Mouse (Mus musculus) lung, postnatal 25 days (tissue): Measurements from ENCODE around the gene Hoxc11.

Experiments used
- DNase-seq: peaks from one replicate; pipeline ENCODE4 v3.0.0; 2022; ENCODE audit warnings: low spot score

Gene Hoxc11

GRCm38 (mm10) chr15:102936279-102936972, 17.8 kb upstream of the Hoxc11 start, which contains the start of gene Hoxc12:
Gene Hoxc12, plus strand, starts transcription at chr15:102936757.
- no peak for DNase-seq

GRCm38 (mm10) chr15:102937036-102937666, 17.1 kb upstream of the Hoxc11 start:
- DNase-seq = no peak

- DNase-seq = no peak
Observed at GRCm38 (mm10) chr15:102939256-102940155, 14.7 kb upstream of the Hoxc11 start.

GRCm38 (mm10) chr15:102942739-102943467, 11.3 kb upstream of the Hoxc11 start:
- no peak for DNase-seq

GRCm38 (mm10) chr15:102943468-102943813, 10.8 kb upstream of the Hoxc11 start:
- no peak for DNase-seq

- DNase-seq = no peak
Observed at GRCm38 (mm10) chr15:102945185-102946077, 8.8 kb upstream of the Hoxc11 start.

GRCm38 (mm10) chr15:102947276-102947675, 7.0 kb upstream of the Hoxc11 start:
- no peak for DNase-seq

GRCm38 (mm10) chr15:102948842-102949241, 5.4 kb upstream of the Hoxc11 start:
- DNase-seq = no peak

GRCm38 (mm10) chr15:102949696-102950095, 4.5 kb upstream of the Hoxc11 start:
- DNase-seq = no peak

GRCm38 (mm10) chr15:102950877-102951276, 3.4 kb upstream of the Hoxc11 start:
- DNase-seq = no peak

- DNase-seq = no peak
Observed at GRCm38 (mm10) chr15:102953561-102953960, 666 bp upstream of the Hoxc11 start.

GRCm38 (mm10) chr15:102955007-102955382, 768 bp downstream of the Hoxc11 start:
- no peak for DNase-seq

GRCm38 (mm10) chr15:102955833-102956640, 1.8 kb downstream of the Hoxc11 start:
- DNase-seq = no peak

GRCm38 (mm10) chr15:102956906-102957305, 2.7 kb downstream of the Hoxc11 start:
- DNase-seq = no peak

- DNase-seq = no peak
Observed at GRCm38 (mm10) chr15:102959663-102960191, 5.5 kb downstream of the Hoxc11 start.

- no peak for DNase-seq
Observed at GRCm38 (mm10) chr15:102961728-102962127, 7.5 kb downstream of the Hoxc11 start.

- no peak for DNase-seq
Observed at GRCm38 (mm10) chr15:102962492-102962891, 8.3 kb downstream of the Hoxc11 start.

- DNase-seq = no peak
Observed at GRCm38 (mm10) chr15:102963259-102963658, 9.0 kb downstream of the Hoxc11 start.

- no peak for DNase-seq
Observed at GRCm38 (mm10) chr15:102963671-102964640, 9.7 kb downstream of the Hoxc11 start.
